Mouse (Mus musculus): ENCODE data around the gene Acer1.

GRCm38 (mm10) chr17:56934545-56935330 lies 47.2 kb downstream of the Acer1 start:
- peak; percentile 36; the same call in 1 of the 2 replicates for TF ChIP-seq SIN3A (IDR thresholded peaks at IDR 0.05; ENCODE audit: low read length)
- no peak for TF ChIP-seq CTCF (conservative IDR thresholded peaks at IDR 0.05 in 1 of 2, IDR thresholded peaks at IDR 0.05 in 1 of 2; ENCODE audit: low read depth in 2 of 2, low read length in 2 of 2)

Data from CH12.LX (cell line).